Mouse (Mus musculus): ENCODE data around the gene Eif6.

DNA sequence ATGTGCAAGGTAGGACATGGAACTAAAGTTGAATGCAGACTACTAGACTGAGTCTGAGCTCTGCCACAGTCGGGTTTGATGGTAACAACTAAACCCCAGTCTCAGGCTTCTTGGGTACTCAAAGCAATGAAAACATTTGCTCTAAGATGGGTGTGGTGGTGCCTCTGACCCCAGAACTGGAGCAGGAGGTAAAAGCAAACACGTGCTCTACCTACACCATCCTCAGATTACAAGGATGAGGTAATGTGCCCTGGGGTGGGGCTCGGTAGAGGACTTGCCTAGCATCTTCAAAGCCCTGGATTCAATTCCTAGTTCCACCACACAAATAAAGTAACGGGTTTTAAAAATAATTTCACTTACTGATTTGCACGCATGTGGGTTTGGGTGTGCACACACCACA lies 25.8 kb upstream of the Eif6 start:
- TF ChIP-seq CTCF (IDR thresholded peaks at IDR 0.05; ENCODE audit: insufficient read depth, low read length) = no peak
- TF ChIP-seq POLR2A (IDR thresholded peaks at IDR 0.05; ENCODE audit: borderline replicate concordance, extremely low read depth, low read depth, low read length) = no peak

All from lung, adult 2 months (tissue).